Mouse (Mus musculus) liver, embryonic 12.5 days (tissue): Measurements from ENCODE around the gene Homer1. TPM values are rescaled to one million over a fixed set of nuclear protein-coding genes. Genes with fewer than 3 reads are reported as not detected.

ENCODE experiments used
- ATAC-seq: fragments of 200-750 bp; cut with Nextera tagmentation; 2 replicates; pipeline ENCODE4 v1.8.0; 2017; ENCODE audit warnings: moderate number of reproducible peaks, mild to moderate bottlenecking, moderate library complexity
- H3K27ac ChIP-seq: fragments of 300-500 bp; sonication (generic); 2 replicates; pipeline ENCODE4 v1.5.1; 2016; ENCODE audit warnings: mild to moderate bottlenecking
- H3K27me3 ChIP-seq: fragments of 300-500 bp; sonication (generic); replicated peaks from 2 replicates; pipeline ENCODE4 v1.6.1; 2016; ENCODE audit warnings: mild to moderate bottlenecking, moderate library complexity
- H3K36me3 ChIP-seq: fragments of 300-500 bp; sonication (generic); 2 replicates; pipeline ENCODE4 v1.6.1; 2016; ENCODE audit warnings: mild to moderate bottlenecking, moderate library complexity
- H3K4me1 ChIP-seq: fragments of 300-500 bp; sonication (generic); 2 replicates; pipeline ENCODE4 v1.6.1; 2016
- H3K4me2 ChIP-seq: fragments of 300-500 bp; sonication (generic); 2 replicates; pipeline ENCODE4 v1.6.1; 2016; ENCODE audit warnings: mild to moderate bottlenecking, moderate library complexity
- H3K4me3 ChIP-seq: fragments of 300-500 bp; sonication (generic); 2 replicates; pipeline ENCODE4 v1.5.1; 2016; ENCODE audit warnings: mild to moderate bottlenecking, moderate library complexity
- H3K9ac ChIP-seq: fragments of 300-500 bp; sonication (generic); 2 replicates; pipeline ENCODE4 v1.6.1; 2016; ENCODE audit warnings: mild to moderate bottlenecking, moderate library complexity
- H3K9me3 ChIP-seq: fragments of 300-500 bp; sonication (generic); replicated peaks from 2 replicates; pipeline ENCODE4 v1.6.1; 2016; ENCODE audit warnings: mild to moderate bottlenecking, moderate library complexity
- WGBS: fragments of 180-500 bp; shearing (Covaris S2); methylation state at CpG from one replicate; pipeline ENCODE4 v1.1.7; 2016; ENCODE audit not compliant: insufficient replicate concordance; 5-methylcytosine and 5-hydroxymethylcytosine counted together
- polyA plus RNA-seq: library from polyadenylated mRNA; unstranded; fragments of >200 nt; fragmentation: Nextera tagmentation; extraction: Ambion mirVana; gene quantifications from 2 replicates; pipeline ENCODE4 v1.2.1, GENCODE M21; 2016

The Homer1 gene
- polyA plus RNA-seq, 1 experiment from 2014 or later = 7.1 TPM

DNA sequence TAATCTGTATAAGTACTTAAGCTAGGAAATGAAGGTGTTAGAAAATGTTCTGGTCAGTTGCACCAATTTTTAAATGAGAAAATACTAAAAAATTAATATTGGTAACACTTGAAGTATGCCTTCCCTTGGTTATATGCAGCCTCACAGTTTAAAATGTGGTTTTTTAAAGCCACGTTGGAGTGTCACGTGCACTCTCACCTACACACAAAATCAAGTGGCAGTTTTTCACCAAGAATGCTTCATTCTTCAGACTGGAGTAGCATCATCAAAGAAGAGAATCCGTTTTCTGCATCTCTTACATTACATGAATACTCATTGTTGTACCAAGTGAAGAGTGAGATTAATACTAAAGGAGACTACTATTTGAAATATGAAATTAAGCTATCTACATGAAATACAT is 7.1 kb downstream of the Homer1 start:
- peak overlapping the region; percentile 90 for H3K4me2 ChIP-seq
- no peaks in the 10 kb centered on the region for H3K9me3 ChIP-seq
- no peaks in the 10 kb centered on the region for H3K36me3 ChIP-seq
- WGBS = 56% methylated on average over 3 of the region's 3 CpGs
- no peak for ATAC-seq
- peaks cover 49% of the 10 kb centered on the region for H3K4me1 ChIP-seq
- no peak overlapping the region for H3K27ac ChIP-seq
- H3K27me3 ChIP-seq = no peaks in the 10 kb centered on the region
- H3K9ac ChIP-seq = no peak overlapping the region
- H3K4me3 ChIP-seq = no peak overlapping the region

- Histone ChIP-seq H3K9me3 (no peaks in the 10 kb centered on the region), H3K4me3 (no peak overlapping the region), H3K27ac (no peak overlapping the region), H3K36me3 (no peaks in the 10 kb centered on the region), H3K9ac (no peak overlapping the region), H3K4me1 (peaks cover 40% of the 10 kb centered on the region), H3K4me2 (no peak overlapping the region), H3K27me3 (no peaks in the 10 kb centered on the region)
- no peak for ATAC-seq
- WGBS = 74% methylated on average over 7 of the region's 7 CpGs
These were observed 8.3 kb downstream of the Homer1 start for GRCm38 (mm10) chr13:93307700-93308099.

- H3K9me3 ChIP-seq = no peaks in the 10 kb centered on the region
- H3K4me3 ChIP-seq = no peak overlapping the region
- no peak for ATAC-seq
- H3K9ac ChIP-seq = no peak overlapping the region
- H3K27me3 ChIP-seq = no peaks in the 10 kb centered on the region
- no peaks in the 10 kb centered on the region for H3K36me3 ChIP-seq
- H3K4me2 ChIP-seq = no peak overlapping the region
- peaks cover 37% of the 10 kb centered on the region for H3K4me1 ChIP-seq
- no peak overlapping the region for H3K27ac ChIP-seq
- 22% methylated on average over 1 of the region's 1 CpGs for WGBS
These were observed 9.9 kb downstream of the Homer1 start for GRCm38 (mm10) chr13:93309295-93309694.

GRCm38 (mm10) chr13:93312518-93312917 is 13.1 kb downstream of the Homer1 start:
- no peak overlapping the region for H3K9ac ChIP-seq
- no peaks in the 10 kb centered on the region for H3K9me3 ChIP-seq
- no peak for ATAC-seq
- no peaks in the 10 kb centered on the region for H3K36me3 ChIP-seq
- H3K4me1 ChIP-seq = peaks cover 20% of the 10 kb centered on the region
- H3K27ac ChIP-seq = no peak overlapping the region
- H3K4me3 ChIP-seq = no peak overlapping the region
- no peaks in the 10 kb centered on the region for H3K27me3 ChIP-seq
- H3K4me2 ChIP-seq = no peak overlapping the region

DNA sequence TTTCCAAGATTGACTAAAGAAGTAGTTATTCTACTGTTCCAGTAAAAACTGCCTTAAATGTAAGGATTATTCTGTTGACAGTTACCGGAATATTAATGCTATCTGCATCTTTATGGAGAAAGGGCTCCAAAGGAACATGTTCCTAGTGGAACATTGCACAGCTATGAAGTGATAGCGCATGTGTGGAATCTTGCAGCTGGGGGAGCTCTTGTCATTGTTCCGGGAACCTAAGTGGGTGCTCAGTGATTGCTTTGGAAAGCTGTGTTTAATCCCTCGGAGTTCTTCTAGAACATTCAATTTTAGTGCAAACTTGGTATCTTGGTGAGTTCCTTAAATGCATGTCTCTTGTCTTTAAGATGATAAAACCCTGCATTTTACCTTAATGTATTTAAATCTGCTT is 14.9 kb downstream of the Homer1 start:
- Histone ChIP-seq H3K4me1 (peaks cover 4% of the 10 kb centered on the region), H3K9me3 (no peaks in the 10 kb centered on the region), H3K4me3 (no peak overlapping the region), H3K9ac (no peak overlapping the region), H3K4me2 (no peak overlapping the region), H3K27ac (no peak overlapping the region), H3K36me3 (no peaks in the 10 kb centered on the region), H3K27me3 (no peaks in the 10 kb centered on the region)
- 83% methylated on average over 4 of the region's 4 CpGs for WGBS
- ATAC-seq = no peak

DNA sequence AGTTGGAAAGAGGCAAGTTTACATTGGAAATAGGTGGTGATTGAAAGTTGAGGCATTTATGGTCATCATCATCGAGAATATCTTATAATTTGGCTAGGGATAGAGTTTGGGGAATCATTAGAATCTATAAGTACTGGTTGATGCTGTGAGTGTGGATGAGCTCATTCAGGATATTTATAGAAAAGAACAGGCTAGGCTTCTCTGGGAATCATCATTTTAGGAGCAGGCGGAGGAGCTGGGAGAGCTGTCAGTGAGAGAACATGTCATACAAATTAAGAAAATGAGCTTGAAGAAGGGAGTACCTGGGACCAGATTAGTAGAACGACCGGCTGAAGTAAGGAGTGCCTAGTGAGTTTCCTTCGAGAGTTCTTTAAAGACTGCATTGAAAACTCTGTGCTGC is 20.7 kb downstream of the Homer1 start:
- no peak for ATAC-seq
- no peaks in the 10 kb centered on the region for H3K4me1 ChIP-seq
- H3K4me2 ChIP-seq = no peak overlapping the region
- no peaks in the 10 kb centered on the region for H3K27me3 ChIP-seq
- no peak overlapping the region for H3K4me3 ChIP-seq
- H3K27ac ChIP-seq = no peak overlapping the region
- no peaks in the 10 kb centered on the region for H3K36me3 ChIP-seq
- 78% methylated on average over 5 of the region's 5 CpGs for WGBS
- no peaks in the 10 kb centered on the region for H3K9me3 ChIP-seq
- H3K9ac ChIP-seq = no peak overlapping the region

- ATAC-seq = no peak
- H3K4me2 ChIP-seq = no peak overlapping the region
- H3K9me3 ChIP-seq = no peaks in the 10 kb centered on the region
- no peaks in the 10 kb centered on the region for H3K36me3 ChIP-seq
- peaks cover 7% of the 10 kb centered on the region; the same call in 1 of the 2 replicates for H3K4me1 ChIP-seq
- no peak overlapping the region for H3K9ac ChIP-seq
- 67% methylated on average over 3 of the region's 3 CpGs for WGBS
- no peaks in the 10 kb centered on the region for H3K27me3 ChIP-seq
- no peak overlapping the region for H3K4me3 ChIP-seq
- no peak overlapping the region for H3K27ac ChIP-seq
These were observed 26.9 kb downstream of the Homer1 start for GRCm38 (mm10) chr13:93326326-93326725.

DNA sequence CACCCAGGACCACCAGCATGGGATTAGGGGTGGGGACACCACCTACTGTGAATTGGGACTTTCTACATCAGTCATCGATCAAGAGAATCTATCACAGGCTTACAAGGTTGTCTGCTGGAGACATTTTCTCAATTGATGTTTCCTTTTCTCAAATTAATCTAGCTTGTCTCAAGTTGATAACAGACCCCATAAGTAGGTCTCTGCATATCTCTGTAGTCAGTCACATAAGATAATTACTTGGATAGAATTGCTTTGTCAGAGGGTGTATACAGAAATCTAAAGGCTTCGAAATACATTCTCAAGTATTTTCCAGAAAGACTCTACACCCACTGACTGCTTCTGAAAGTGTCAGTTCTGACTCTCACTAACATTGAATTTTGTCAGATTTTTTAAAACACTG is 32.3 kb downstream of the Homer1 start:
- Histone ChIP-seq H3K27me3 (no peaks in the 10 kb centered on the region), H3K4me3 (no peak overlapping the region), H3K9ac (no peak overlapping the region), H3K4me2 (peak overlapping the region; percentile 1; the same call in 1 of the 2 replicates), H3K36me3 (no peaks in the 10 kb centered on the region), H3K9me3 (no peaks in the 10 kb centered on the region), H3K27ac (no peak overlapping the region), H3K4me1 (peaks cover 15% of the 10 kb centered on the region)
- ATAC-seq = peak; percentile 72
- WGBS = 35% methylated on average over 2 of the region's 2 CpGs

- H3K27me3 ChIP-seq = no peaks in the 10 kb centered on the region
- no peak overlapping the region for H3K9ac ChIP-seq
- H3K9me3 ChIP-seq = no peaks in the 10 kb centered on the region
- peaks cover 14% of the 10 kb centered on the region for H3K4me1 ChIP-seq
- no peak for ATAC-seq
- H3K27ac ChIP-seq = no peak overlapping the region
- no peak overlapping the region for H3K4me2 ChIP-seq
- no peak overlapping the region for H3K4me3 ChIP-seq
- H3K36me3 ChIP-seq = no peaks in the 10 kb centered on the region
- 87% methylated on average over 13 of the region's 13 CpGs for WGBS
These were observed 33.1 kb downstream of the Homer1 start for GRCm38 (mm10) chr13:93332491-93332890.

- H3K4me1 ChIP-seq = peaks cover 35% of the 10 kb centered on the region
- ATAC-seq = no peak
- no peaks in the 10 kb centered on the region for H3K9me3 ChIP-seq
- WGBS = 60% methylated on average over 3 of the region's 3 CpGs
- H3K36me3 ChIP-seq = no peaks in the 10 kb centered on the region
- H3K4me3 ChIP-seq = no peak overlapping the region
- no peak overlapping the region for H3K27ac ChIP-seq
- no peak overlapping the region for H3K9ac ChIP-seq
- H3K4me2 ChIP-seq = no peak overlapping the region
- no peaks in the 10 kb centered on the region for H3K27me3 ChIP-seq
These were observed 35.9 kb downstream of the Homer1 start for GRCm38 (mm10) chr13:93335337-93335736.

DNA sequence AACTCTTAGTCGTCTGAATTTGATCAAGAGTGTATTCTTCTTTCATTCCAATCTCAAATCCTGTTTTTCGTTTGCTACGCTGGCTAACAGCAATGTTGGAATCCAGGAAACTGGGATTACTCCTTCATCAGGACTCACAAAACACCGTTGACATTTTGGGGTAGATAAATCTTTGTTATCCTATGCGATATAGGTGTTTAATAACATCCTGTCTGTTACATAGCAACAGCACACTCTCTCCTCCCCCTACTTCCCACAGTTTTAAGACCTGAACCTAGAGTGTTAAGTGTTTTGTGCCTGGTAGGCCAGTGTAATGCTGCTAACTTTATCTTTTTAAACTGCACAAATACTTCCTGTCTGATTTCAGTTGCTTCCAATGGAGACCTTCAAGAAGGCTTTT is 39.0 kb downstream of the Homer1 start:
- WGBS = 52% methylated on average over 5 of the region's 5 CpGs
- no peaks in the 10 kb centered on the region for H3K9me3 ChIP-seq
- no peak overlapping the region for H3K4me2 ChIP-seq
- no peaks in the 10 kb centered on the region for H3K36me3 ChIP-seq
- H3K9ac ChIP-seq = no peak overlapping the region
- H3K27ac ChIP-seq = no peak overlapping the region
- H3K27me3 ChIP-seq = no peaks in the 10 kb centered on the region
- H3K4me3 ChIP-seq = no peak overlapping the region
- peaks cover 37% of the 10 kb centered on the region for H3K4me1 ChIP-seq
- no peak for ATAC-seq

DNA sequence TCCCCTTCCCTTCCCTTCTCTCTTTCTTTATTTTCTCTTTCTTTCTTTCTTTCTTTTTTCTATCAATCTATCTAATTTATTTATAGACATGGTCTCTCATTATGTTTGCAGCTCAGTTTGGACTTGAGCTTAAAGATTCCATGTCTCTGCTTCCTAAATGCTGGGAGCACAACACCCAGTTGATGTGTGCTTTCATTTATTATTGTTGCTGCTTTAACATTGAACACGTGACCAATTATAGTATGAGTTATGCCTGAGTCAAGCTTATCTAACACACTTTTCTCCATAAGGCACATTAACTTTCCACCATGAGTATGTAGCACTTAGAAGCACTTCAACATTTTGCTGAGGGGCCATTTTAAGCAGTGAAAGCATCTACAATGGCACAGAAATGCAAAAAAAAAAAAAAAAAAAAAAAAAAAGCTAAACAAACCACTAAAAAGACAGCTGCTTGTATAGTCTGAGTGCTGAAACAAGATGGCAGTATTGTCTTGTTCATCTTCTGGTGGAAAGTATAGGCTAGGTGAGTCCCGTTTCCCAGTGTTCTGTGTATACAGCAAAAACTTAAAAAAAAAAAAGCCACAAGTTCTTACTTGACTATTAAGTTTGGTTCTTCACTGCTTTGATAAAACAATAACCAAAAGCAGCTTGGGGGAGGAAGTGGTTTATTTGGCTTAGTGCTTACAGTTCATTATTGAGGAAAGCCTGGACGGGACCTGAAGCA is 41.3 kb downstream of the Homer1 start:
- Histone ChIP-seq H3K4me3 (peak overlapping the region; percentile 17), H3K27me3 (no peaks in the 10 kb centered on the region), H3K4me1 (peaks cover 50% of the 10 kb centered on the region), H3K36me3 (no peaks in the 10 kb centered on the region; the same call in 1 of the 2 replicates), H3K9me3 (no peaks in the 10 kb centered on the region), H3K4me2 (peak overlapping the region; percentile 51), H3K27ac (no peak overlapping the region; the same call in 1 of the 2 replicates), H3K9ac (peak overlapping the region; percentile 40; the same call in 1 of the 2 replicates)
- 0 out of 2 replicates have a peak, but pooled peaks have one; percentile 52 for ATAC-seq
- WGBS = 68% methylated on average over 3 of the region's 3 CpGs

DNA sequence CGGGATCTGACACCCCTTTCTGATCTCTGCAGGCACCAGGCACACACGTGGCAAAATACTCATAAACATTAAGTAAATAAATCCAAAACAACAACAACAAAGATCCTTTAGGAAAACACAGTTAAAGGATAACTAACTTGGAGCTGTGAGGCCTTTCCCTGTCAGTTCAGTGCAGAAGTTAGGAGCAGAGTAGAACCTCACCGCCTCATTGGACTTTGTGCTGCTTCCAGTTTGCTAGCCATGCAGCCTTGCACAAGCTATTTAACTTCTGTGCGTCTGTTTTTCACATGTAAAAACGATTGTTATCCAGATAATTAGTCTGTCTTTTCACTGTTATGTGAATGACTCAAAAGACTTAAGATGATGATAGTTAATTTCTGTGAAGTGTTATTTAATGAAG is 43.2 kb downstream of the Homer1 start:
- no peak for ATAC-seq
- H3K36me3 ChIP-seq = no peaks in the 10 kb centered on the region; the same call in 1 of the 2 replicates
- H3K4me2 ChIP-seq = no peak overlapping the region
- no peaks in the 10 kb centered on the region for H3K9me3 ChIP-seq
- H3K27me3 ChIP-seq = no peaks in the 10 kb centered on the region
- 70% methylated on average over 5 of the region's 5 CpGs for whole genome bisulfite sequencing
- H3K4me1 ChIP-seq = peaks cover 58% of the 10 kb centered on the region
- H3K27ac ChIP-seq = peak overlapping the region; percentile 27
- no peak overlapping the region for H3K9ac ChIP-seq
- no peak overlapping the region for H3K4me3 ChIP-seq
